Mouse (Mus musculus) right cerebral cortex, postnatal 4 days (tissue): ENCODE measurements around the gene Ptcra.

Source experiments
- DNase-seq: peaks from one replicate; pipeline ENCODE4 v3.0.0-alpha.2; 2022

The Ptcra gene

DNA sequence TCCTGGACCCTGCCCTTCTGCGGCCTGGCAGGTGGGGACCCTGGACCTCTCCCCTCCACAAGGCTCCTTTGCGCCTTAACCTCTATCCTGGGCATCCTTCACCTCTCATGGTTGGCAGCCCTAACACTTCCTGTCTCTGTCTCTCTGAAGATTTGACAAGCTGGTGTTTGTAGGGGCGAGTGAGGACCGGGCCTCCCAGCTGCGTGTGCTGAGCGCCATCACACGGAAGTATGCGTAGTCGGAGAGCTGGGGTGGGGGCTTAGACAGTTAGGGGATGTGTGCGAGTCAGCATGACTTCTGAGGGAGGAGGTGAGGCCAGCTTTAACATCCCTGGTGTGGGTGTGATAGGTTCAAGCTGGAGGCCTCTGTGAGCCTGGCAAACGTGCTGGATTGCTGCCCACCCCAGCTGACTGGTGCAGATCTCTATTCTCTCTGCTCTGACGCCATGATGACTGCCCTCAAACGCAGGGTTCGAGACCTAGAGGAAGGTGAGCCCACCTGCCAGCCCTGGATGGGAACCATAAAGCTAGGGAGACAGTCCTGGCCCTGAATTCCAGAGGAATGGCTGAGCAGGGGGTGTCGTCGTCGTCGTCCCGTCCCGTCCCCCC is 38.9 kb downstream of the Ptcra start:
- DNase-seq = no peak

DNA sequence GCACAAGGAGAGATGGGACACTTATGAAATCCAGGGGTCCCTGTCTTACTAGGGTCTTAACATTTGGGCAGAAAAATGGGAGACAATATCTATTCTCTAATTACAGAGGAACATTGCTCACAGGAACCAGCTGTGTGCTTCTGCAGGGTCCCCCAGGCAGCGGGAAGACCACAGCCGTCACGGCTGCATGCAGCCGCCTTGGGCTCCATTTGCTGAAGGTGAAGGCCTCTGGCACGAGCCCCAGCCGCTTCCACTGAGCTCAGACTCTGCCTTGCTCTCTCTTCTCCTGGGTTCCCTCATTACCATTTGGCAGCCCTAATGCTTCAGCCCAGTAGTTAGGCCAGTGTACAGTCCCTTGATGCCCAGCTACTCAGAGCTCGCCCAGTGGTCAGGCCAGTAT is 42.4 kb downstream of the Ptcra start:
- DNase-seq = no peak

DNA sequence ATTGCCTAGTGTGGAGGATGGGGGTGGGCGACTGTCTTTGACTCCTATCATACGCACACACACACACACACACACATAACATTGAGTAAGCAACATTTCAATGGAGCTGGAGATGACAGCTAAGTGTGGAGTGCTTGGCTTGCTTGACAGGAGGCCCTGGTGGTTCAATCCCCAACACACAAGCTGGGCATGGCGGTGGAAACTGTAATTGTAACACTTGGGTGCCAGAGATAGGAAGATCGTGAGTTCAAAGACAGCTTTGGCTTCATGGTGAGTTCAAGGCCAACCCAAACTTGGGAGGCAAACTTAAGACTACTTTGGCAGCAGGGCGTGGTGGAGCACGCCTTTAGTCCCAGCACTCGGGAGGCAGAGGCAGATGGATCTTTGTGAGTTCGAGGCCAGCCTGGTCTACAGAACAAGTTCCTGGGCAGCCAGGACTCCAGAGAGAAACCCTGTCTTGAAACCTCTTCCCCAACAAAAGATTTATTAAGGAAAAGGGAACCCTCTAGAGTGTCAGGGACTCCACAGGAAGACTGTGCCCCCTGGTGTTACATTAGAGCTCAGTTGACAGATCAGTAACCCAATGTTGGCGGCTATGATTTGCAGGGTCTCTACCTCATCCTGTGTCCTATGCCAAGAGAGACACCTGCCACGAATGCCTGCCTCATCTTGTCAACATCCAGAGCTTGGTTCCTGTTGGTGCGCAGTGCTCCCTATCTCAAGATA is 48.6 kb downstream of the Ptcra start:
- no peak for DNase-seq

DNA sequence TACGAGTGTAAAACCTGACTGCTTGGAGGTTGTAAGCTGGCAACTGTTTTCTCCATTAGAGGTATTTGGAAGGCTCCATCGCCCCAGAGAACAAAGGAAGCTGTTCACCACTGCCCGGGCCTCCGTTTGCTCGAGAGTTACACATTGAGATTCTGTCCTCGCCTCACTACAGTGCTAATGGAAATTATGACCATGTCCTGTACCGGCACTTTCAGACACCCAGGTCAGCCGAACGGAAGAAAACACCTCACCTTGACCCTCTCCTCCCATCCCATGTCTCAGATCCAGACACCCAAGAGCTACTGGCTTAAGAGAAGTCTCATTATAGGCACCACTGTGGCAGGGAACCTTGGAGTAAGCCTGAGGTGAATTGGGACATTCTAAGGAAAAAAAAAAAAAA is 49.7 kb downstream of the Ptcra start:
- no peak for DNase-seq

DNA sequence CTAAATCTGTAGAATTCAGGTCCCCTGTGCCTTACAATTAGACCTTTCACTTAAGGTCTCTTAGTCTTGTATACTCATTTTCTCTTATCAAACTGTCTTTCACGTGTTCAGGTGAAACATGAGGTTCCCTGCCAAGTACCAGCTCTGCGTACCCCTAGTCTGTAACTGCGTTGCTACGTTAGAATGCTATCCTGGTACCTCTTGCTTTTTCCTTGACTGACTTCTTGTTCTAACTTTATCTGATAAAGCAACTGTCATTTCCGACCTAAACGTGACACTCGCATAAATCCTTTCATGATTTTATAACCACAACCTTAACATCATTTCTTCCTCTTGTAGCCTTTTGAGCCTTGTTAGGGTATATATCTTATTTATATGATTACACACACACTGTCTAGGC is 51.1 kb downstream of the Ptcra start:
- DNase-seq = no peak

DNA sequence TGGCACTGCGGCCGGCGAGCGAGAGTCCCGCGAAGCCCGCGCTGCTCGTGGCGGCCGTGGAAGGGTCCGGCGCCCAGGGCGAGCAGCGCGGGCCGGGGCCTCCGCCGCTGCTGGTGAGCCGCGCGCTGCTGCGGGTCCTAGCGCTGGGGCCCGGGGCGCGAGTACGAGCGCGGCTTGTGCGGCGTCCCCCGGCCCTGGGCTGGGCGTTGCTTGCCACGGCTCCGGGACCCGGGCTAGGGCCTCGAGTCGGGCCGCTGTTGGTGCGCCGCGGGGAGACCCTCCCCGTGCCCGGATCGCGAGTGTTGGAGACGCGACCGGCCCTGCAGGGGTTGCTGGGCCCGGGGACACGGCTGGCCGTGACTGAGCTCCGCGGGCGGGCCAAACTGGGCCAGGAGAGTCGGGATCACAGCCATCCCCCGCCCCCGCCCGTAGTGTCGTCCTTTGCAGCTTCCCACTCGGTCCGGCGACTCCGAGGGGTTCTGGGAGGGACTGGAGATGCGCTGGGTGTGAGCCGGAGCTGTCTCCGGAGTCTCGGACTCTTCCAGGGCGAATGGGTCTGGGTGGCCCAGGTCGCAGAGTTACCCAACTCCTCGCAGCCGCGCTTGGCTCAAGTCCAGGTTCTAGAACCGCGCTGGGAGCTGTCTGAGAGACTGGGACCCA is 51.8 kb downstream of the Ptcra start:
- peak; percentile 52 for DNase-seq

DNA sequence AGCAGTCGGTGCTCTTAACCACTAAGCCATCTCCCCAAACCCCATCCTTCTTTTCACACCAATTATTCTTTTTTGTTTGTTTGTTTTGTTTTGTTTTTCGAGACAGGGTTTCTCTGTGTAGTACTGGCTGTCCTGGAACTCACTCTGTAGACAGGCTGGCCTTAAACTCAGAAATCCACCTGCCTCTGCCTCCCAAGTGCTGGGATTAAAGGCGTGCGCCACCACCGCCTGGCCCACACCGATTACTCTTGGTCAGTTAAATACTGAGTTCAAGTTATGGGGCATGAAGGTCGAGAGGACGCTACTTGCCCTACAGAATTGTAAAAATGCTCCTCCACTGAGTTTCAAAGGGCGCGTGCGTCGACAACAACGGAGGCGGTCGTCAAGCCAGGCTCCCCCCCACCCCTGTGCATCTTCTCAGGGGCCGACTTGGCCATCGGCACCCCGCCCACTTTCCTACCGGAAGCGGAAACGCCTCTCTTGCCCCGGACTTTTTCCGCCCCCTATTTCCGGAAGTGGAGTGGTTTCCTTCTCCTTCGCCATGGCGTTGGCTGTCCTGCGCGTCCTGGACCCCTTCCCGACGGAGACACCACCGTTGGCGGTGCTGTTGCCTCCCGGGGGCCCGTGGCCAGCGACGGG is 52.4 kb downstream of the Ptcra start, which contains the start of gene Pex6:
Pex6 (plus strand) TSS at position 505 of the 639 bp plus-strand sequence.
- DNase-seq = peak; percentile 95

DNA sequence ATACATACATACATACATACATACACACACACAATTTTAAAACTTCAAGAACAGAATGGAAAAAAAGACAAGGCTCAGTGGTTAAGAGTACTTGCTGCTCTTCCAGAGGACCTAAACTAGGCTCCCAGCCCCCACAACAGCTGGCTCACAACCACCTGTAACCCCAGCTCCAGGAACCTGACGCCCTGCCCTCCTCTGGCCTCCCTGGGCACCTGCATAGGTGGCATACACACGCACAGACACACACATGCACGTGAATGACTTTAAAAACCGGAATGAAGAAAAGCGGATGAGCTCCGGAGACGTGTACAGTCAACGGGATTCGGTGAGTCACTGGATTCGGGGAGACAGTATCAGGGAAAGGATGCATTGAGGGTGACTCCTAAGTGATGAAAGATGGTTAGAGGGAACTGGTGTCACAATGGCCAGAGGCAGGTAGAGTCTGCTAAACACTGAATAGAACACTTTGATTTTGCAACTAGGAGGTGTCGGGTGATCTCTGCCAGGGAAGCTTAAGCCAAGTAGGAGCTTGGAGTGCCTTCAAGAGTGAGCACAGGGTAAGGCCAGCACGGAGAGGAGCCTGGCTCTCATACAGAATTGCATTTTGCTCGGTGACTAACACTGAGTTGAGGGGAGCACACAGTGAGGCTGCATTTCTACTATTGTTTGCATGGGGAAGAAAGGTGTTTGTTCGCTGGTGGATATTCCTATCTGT is 57.0 kb downstream of the Ptcra start:
- DNase-seq = no peak
